Mouse (Mus musculus) spleen, adult 2 months (tissue): Measurements from ENCODE around the gene Sstr3.

Experiments
- CTCF ChIP-seq: fragments of 200-500 bp; IDR thresholded peaks from 2 replicates; pipeline ENCODE4 v1.5.1; 2011; ENCODE audit warnings: mild to moderate bottlenecking, inconsistent platforms; ENCODE audit not compliant: insufficient read depth, insufficient read length, insufficient replicate concordance; ENCODE audit errors: extremely low read depth
- POLR2A ChIP-seq: fragments of 200-500 bp; IDR thresholded peaks from 2 replicates; pipeline ENCODE4 v1.6.1; 2011; ENCODE audit warnings: low read depth, low read length, inconsistent platforms

- TF ChIP-seq POLR2A (no peak), CTCF (no peak)
These were observed 444 bp downstream of the Sstr3 start for GRCm38 (mm10) chr15:78544041-78544440.
